Mouse (Mus musculus): ENCODE measurements around the gene Gm11213.

The Gm11213 gene

DNA sequence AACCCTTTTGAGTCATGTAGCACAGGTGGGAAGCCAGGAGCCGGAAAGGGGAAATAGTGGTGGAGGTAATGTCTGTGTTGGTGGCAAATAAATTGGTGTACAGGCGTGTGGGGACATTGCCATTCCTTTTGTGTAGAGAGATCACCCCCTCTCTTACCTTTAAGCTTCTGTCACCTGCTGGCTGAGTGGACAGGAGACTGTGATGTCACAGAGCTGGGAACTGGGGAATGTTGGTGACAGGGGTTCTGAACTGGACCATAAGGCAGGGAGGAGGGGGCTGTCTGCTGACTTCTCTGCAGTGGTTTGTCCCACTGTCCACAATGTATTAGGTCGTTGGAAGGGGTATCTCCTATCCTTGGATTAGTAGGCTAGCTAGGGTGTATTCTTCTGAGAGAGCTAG lies at the start of gene Gm11213:
Gm11213 (minus strand) TSS at position 317 of the 400 bp plus-strand sequence.
- DNase-seq (ENCODE audit: low spot score), result no peak

DNA sequence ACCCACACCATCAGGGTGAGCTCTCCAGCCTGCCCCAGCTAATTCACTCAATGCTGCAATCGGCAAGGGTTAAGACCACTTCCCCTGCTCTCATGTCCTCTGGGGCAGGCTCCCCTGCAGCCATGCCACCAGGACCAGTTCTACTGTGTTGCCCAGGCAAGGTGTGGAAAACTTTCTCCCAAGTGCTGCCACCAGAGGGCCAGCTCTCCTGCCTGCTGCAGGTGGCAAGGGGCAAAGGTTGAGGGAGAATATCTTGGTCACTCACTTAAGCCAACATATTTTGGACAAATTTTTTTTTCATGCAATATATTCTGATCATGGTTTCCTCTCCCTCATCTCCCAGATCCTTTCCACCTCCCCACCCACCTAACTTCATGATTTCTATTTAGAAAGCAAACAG lies 49.3 kb upstream of the Gm11213 start:
- DNase-seq (ENCODE audit: low spot score), result no peak

DNA sequence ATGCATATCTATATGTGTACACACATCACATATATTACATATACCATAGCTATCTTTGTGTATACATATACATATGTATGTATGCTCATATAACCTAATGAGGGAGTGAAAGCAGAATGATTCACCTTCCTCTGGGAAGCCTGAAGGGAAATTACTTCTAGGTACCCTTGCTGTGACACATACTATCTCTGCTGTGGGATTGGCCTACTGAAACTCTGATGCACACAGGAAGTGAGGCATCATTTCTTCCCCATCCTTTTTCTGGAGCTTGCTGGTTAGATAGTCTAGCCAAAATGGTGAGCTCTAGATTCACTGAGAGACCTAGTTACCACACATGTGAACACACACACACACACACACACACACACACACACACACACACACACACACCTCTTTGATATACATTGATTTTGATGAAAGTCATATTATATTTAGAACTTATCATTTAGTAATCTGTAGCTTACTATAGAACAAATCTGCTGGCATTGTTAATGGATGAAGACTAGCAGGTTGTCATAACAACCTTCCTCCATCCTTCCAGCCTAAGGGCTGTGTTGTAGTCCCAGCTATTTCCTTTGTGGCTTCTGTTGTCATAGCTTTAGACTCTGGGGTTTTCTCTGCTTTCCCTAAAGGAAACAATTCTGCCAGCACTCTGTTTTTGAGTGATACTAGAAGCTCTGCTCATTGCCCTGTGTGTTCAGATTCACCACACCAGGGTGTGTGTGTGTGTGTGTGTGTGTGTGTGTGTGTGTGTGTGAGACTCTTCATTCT lies 39.1 kb upstream of the Gm11213 start:
- DNase-seq (ENCODE audit: low spot score), result no peak

DNA sequence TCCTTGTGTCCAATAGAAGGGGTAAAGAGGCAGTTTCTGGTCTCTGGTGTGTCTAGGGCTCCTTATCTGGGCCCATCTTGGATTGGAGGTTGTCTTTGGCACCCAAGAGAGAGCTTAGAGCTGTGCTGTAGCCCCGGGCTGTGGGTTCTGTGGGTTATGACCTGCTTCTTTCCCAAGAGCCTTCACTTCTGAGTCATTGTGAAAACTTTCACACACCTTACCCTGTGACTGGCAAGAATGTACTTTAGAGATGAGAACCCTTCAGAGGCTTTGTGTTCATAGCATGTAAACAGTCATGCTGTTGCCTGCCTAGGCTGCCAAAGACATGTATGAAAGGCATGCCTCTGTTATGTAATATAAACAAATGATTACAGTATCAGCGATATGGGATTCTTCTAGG lies 34.8 kb upstream of the Gm11213 start:
- no peak for DNase-seq (ENCODE audit: low spot score)

DNA sequence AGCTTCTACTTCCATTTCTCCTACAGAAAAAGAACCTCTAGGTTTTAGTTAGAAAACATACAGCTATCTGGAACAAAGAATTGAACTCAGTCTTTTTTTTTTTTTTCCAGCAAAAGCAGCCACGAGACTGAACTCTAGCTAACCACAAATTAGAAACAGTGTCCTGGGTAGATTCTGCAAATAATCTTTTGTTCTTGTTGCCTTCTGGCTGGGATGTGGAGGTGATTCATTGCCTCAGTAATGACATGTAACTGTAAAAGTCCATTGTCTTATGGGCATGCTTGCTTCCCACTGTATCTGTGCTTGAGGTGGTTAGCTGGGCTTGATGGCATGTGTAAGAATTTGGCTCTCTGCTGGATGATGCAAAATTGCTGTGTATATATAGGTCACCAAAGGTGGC lies 33.5 kb upstream of the Gm11213 start:
- no peak for DNase-seq (ENCODE audit: low spot score)

DNA sequence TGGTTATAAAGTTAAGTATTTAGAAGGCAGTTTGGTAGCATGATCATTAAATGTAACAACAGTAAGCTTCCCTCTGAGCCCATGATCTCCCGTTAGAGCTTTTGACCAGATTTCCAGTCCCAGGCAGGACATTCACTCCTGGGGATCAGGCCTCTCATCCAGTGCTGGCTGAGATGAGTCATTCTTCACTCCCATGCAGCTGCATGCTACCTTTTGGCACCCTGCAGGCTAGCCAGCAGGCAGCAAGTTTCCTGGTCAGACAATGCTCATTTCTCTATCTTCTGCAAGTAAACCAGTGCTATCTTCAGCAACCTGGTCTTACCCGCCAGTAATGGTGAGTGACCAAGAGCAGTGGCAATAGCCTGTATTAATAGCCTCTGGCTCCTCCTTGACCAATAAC lies 28.1 kb upstream of the Gm11213 start:
- DNase-seq (ENCODE audit: low spot score), result no peak

DNA sequence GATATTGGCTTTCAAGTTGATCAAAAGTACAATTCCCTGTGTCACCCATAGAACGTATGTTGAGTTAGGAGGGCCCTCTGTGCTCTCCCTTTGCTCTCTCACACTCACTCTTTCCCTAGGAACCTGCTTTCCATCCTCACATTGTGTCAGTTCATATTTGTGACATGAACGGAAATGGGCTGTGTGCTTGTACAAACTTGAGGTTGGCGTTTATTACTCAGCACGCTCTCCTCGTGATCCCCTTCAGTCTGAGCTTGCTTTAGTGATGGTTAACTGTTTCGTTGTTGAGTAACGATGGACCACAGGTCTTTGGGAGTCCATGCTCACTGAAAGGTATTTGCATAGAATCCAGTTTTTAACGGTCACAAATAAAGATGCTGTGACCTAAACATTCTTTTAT lies 22.1 kb upstream of the Gm11213 start:
- DNase-seq (ENCODE audit: low spot score), result no peak

DNA sequence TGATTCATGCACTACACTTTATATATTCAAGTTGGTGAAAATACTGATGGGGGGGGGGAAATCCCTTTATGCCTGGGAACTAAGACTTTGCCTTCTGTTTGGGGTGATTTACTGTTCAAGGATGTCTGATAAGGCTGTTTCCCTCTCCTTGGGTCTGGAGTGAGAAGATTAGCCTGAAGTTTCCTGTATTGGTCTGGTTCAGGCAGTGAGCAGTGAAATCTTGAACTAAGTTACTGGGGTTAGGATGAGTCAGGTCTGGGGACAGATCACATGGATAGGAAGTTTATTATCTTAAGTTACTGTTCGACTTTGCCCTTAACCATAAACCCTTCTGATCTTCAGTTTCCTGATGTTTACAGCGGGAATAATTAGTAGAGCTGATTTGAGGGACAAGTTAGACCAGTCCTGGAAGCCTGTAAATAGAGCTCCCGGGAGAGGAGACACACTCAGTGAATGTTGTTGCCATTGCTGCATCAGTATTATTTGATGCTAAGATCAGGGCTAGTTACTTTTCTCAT lies 20.6 kb upstream of the Gm11213 start:
- DNase-seq (ENCODE audit: low spot score), result no peak

DNA sequence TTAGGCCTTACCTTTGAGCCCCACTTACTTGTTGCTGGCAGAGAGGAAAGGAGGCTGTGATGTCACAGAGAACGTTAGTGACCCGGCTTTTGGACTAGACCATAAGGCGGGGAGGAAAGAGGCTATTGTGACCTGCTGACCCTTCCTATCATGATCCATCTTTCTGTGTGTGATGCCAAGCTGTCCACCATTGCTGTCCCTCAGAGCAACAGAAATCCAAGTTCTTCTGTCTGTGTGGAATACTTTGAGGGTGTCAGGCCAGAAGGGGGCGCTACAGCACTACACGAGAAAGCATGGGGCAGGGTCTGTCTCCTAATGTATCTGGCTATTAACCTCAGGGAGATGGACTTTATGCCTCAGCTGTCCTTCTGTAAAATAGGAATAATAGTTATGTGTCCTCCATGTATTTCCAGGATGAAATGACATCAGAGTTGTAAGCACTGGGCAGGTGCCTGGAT lies 17.3 kb upstream of the Gm11213 start, which contains the start of gene Tex48:
Tex48 (minus strand) TSS at position 51 of the 458 bp plus-strand sequence.
- DNase-seq (ENCODE audit: low spot score), result no peak

DNA sequence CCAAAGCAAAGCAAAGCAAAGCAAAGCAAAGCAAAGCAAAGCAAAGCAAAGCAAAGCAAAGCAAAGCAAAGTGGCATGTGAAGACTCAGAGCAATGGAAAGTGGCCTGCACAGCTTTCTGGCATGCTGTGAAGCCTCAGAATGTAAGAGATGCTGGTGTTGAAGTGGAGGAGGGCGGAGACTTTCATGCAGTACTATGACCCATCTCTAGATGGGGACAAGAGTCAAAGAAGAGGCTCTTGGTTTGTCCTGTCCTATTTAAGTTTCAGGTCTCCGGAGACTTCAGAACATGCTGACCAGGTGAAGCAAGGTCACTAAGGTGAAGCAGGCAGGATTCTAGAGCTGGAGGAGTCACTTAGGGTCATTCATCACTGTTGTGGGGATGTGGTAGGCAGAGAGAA lies 16.8 kb upstream of the Gm11213 start:
- no peak for DNase-seq (ENCODE audit: low spot score)

DNA sequence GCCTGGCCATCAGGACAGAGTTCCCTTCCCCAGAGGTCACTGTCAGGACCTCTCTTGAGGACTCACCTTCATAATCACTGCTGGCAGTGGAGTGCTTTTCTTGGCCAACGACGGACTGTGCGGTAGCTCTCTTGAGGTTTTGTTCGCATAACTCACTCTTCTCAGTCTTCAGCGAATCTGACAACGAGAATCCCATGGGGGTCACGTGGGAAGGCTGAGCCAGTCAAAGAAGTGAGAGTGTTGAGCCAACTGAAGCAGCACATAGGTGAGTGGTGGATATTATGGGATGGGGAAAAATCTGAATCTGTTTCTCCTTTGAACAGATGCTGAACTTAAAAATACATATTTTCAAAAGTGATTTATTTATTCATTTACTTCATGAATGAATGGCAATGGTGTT lies 3.3 kb upstream of the Gm11213 start:
- no peak for DNase-seq (ENCODE audit: low spot score)

DNA sequence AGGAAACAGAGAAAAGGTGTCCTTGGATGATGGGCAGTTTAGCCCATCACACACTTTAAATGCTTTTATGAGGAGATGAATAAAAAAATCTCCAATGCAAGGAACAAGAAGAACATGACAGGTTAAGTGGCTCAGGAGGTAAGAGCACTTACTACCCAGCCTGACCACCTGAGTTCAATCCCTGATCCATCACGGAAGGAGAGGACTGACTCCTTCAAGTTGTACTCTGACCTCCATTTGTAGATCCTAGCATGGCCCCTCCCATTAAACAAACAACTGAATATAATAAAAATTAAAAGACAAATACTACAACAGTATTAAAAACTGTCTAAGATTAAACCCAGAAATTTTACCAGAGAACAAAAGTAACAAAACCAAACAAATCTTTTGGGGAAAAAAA lies 907 bp upstream of the Gm11213 start:
- no peak for DNase-seq (ENCODE audit: low spot score)

DNA sequence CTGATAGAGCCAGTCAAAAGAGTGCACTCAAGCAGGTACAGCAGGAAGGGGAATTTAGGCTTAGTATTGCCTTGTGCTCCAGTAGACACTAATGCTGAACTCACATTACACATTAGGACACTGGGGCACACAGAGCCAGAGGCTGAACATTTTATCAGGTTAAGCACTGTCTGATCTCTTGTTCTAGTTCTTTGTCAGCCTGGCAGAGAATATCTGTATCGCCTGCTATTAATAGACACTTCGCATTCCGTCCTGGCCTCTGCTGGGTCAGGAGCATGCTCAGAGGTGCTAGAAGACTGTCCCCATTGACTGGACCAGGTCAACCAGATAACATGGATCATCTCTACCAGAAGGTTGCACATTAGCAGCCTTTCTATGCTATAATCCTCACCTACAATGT lies 484 bp upstream of the Gm11213 start:
- no peak for DNase-seq (ENCODE audit: low spot score)

DNA sequence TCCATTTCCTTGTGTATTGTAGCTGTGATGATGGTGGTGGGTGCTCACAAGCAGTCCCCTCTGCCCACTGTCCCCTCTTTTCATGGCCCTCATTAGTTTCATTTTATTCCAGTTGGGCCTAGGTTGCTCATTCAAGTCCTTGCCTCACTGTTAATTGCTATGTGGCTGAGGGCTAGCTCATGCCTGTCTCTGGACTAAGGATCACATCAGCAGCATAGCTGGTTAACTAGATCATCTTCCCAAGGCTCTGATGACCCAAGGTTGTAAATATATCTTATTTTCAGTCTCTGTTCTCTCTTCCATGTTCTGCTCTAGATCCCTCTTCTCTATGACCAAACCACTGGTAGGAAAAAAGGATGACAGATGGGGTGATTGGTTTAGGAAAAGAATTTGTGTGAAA lies 3.8 kb downstream of the Gm11213 start:
- no peak for DNase-seq (ENCODE audit: low spot score)

DNA sequence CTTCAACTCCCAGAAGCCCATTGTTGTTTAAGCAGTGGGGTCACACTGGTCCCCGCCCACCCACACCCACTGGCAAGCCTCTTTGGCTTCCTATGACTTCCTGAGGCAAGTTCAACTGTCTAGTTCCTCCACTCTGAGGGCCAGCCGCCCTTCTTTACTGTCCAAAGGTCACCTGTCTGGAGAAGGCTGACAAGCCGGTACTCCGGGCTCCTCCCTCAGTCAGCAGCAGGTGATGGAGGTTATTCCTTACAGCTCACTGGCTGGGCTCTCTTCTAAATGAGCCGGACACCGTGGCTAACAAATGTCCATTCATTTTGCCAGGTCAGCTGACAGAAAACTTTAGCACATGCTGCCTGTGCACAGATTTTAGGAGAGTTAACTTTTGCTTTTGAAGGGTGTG lies 4.3 kb downstream of the Gm11213 start:
- no peak for DNase-seq (ENCODE audit: low spot score)

DNA sequence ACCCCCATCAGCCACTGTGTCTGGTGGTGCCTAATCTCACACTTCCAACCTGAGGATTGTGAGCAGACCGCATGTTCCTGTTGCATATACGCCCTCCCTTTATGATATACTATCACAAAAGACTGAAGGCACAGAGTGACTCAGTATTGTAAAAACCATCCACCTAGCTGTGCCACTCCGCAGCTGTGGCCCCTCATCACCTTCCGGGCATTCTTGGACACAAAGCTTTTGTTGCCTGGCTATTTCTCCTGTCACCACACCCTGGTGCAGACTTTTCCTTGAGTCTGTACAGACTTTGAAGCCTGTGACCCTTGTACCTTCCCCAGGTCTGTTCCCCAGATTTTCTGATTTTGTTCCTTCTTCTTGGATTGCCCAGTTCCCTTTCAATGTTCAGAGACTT lies 9.1 kb downstream of the Gm11213 start:
- no peak for DNase-seq (ENCODE audit: low spot score)

DNA sequence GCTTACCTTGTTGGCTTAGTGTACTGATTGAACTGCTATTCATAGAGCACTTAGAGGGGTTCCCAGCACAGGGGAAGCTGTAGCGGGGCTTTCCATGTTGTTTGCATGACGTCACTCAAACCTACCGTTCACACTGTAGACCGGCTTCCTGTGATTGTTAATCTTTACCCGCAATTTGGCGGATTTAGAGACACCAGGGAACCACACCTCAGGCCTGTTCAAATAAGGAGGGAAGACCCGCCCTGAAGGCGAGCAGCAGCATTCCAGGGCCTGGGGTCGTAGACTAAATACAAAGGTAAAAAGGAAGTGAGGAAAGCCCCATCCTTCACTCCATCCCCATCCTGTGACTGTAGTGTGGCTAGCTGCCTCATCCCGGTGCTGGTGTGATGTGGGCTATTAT lies 9.8 kb downstream of the Gm11213 start:
- DNase-seq (ENCODE audit: low spot score), result no peak

DNA sequence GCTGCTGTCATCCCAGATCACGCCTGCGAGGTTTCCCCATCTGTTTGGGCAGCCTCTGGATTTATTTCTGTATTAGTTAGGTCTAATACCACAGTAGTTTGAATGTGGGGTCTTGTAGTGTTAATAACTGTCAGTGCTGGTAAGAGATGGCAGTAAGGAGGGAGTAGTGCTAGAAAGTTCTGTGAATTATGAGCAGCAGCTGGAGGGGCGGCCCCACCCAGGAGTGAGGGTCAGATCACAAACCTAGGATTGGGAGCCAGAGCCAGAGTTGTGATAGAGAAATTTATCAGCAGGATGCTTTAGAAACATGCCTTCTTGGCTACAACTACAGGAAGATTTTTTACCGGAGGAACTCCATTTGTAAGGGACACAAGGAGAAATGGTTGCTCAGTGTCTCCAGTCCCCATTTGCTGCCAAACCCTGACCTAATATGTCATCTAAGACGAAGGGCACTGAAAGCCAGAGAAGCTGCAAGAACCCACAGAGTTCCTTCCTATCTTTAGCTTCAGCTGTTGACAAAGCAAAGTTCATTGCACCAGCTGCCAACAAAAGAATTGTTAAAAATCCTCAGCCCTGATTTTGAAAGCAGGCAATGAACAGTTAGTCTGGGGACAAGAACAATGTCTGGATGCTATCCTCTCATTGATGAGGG lies 10.5 kb downstream of the Gm11213 start:
- DNase-seq (ENCODE audit: low spot score), result no peak

DNA sequence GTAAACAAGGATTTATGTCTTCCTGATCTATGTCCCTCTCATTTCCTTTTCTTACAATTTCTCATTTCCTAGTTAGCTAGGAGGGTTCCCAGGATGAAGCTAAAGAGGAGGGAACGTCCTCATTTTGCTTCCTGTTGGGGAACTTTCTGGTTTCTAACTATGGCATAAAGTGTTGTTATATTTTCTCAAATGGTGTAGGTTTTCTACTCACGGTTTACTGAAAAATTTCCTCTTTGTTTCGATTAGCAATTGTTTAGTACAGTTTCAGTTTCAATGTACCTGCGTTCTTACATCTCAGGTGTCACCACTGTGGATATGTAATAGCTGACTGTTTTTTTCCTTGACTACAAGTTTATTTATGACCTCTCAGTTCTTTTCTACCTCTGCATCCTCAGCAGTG lies 14.5 kb downstream of the Gm11213 start:
- DNase-seq (ENCODE audit: low spot score), result no peak

DNA sequence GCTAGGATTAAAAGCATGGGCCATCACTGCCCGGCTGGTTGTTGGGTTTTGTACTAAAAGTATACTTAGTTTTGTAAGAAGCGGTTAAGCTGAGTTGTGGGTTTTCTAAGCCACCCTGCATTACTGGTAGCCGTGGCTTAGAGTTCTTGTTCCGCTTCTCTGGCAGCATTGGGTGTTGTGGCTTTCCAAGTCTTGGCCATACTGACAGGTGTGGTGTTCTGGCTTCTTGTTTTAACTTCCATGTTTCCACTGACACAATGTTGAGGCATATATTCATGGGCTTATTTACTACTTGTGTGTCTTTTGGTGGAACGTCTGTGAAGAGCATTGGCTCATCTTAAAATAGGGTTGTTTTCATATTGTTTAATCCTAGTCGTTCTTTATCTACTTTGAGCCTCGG lies 15.1 kb downstream of the Gm11213 start:
- DNase-seq (ENCODE audit: low spot score), result no peak

DNA sequence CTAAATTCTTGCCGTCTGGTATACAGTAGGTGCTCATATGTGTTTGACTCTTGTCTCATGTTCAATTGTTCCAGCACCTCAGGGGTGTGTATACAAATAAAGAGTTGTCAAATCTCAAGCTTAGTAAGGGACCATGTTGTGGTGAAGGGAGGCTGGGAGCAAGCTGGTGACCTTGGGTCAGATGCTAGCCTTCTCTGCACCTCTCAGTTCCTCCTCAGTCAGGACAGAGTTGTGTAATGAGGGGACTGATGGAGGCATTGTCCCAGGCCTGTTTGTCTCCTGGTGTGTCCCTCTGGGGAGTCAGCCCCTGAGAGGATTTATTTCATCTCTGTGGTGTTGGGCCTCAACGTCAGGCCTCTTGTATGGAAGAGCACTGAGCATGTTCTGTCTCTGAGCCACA lies 18.8 kb downstream of the Gm11213 start:
- no peak for DNase-seq (ENCODE audit: low spot score)

DNA sequence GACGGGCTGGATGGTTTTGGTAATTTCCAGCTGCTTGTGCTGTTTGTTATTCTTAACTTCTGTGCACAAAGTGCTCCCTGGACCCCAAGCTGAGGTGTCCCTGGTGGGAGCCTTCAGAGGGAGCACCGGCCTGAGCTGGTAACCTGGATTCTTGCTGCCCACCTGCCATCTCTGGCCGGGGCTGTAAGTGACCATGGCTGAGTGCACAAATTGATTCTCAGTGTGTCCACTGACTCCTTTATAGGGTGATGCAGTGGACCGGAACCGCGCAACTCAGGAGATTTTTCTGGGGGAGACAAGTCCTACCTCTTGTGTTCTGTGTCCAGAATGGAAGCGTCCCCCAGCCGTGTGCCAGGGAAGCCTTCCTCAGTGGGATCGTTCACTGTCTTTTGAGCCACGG lies 19.8 kb downstream of the Gm11213 start:
- no peak for DNase-seq (ENCODE audit: low spot score)

DNA sequence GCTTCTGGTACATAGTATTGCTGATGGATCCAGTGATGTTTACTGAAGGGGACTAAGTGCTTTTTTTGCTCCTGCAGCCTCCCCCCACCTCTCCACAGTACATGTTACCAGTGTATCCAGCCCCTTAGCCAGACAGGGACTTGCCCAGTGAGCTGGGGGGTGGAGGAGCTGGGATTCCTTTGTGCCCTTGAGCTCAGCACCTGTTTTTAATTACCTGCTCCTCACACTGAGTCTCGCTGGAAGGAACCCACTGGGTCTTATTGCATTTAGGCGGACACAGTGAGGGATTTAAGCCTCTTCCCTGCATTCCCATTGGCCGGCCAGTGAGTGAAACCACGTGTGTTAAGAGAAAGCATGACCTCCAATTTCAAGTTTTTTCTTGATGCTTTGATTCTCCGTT lies 22.5 kb downstream of the Gm11213 start:
- DNase-seq (ENCODE audit: low spot score), result no peak

DNA sequence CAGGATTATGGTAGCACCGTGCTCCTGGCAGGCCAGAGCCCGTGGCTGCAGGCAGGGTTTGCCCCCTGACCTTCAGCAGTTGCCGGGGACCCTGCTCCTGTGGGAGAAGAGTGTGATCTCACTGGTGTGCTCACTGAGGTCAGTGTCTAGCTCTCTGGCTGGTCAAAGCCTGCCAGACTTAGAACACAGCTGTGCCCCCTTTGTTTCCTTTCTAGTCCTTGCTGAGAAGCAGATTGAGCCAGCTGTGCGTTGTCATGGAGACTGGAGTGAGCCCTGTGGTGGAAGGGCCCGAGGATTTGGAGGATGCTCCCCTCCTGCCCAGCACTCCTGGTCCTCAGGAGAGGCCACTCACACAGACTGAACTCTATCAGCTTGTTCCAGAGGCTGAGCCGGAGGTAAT lies 25.0 kb downstream of the Gm11213 start:
- DNase-seq (ENCODE audit: low spot score), result no peak

Measured in left cerebral cortex, adult 11 months (tissue).